Mouse (Mus musculus): ENCODE measurements around the gene Glis3. TPM values are rescaled to one million over a fixed set of nuclear protein-coding genes. Genes with fewer than 3 reads are reported as not detected.

Glis3 gene
- polyA plus RNA-seq, 1 experiment from 2014 or later: 0.13 TPM

- no peak overlapping the region for H3K4me2 ChIP-seq
- H3K4me3 ChIP-seq (replicated peaks): no peak overlapping the region
- H3K36me3 ChIP-seq: no peaks in the 10 kb centered on the region
- H3K27ac ChIP-seq: no peak overlapping the region
- ATAC-seq (ENCODE audit: low read depth): no peak
- WGBS (ENCODE audit: insufficient replicate concordance): 64% methylated on average over 6 of the region's 6 CpGs
- no peak for DNase-seq
- H3K9me3 ChIP-seq (replicated peaks): no peaks in the 10 kb centered on the region
- no peak overlapping the region for H3K9ac ChIP-seq
- no peaks in the 10 kb centered on the region for H3K4me1 ChIP-seq (replicated peaks)
- no peaks in the 10 kb centered on the region for H3K27me3 ChIP-seq
Observed at GRCm38 (mm10) chr19:28225651-28226050, 454.2 kb downstream of the Glis3 start.

- H3K9me3 ChIP-seq (replicated peaks): no peaks in the 10 kb centered on the region; the same call in 1 of the 2 replicates
- ATAC-seq (ENCODE audit: low read depth): no peak
- H3K4me1 ChIP-seq (replicated peaks): no peaks in the 10 kb centered on the region
- H3K36me3 ChIP-seq: no peaks in the 10 kb centered on the region
- 66% methylated on average over 4 of the region's 4 CpGs for WGBS (ENCODE audit: insufficient replicate concordance)
- DNase-seq: no peak
- no peak overlapping the region for H3K4me2 ChIP-seq
- H3K27me3 ChIP-seq: no peaks in the 10 kb centered on the region
- H3K9ac ChIP-seq: no peak overlapping the region
- H3K4me3 ChIP-seq (replicated peaks): no peak overlapping the region
- no peak overlapping the region for H3K27ac ChIP-seq
Observed at GRCm38 (mm10) chr19:28211630-28212029, 468.2 kb downstream of the Glis3 start.

Other genes with a start within 250 kb of the Glis3 start
- 0.07 TPM in 2 replicates for gene Slc1a1, start 155.0 kb upstream of the Glis3 start, polyA plus RNA-seq (2015; fragmentation: Nextera tagmentation; extraction: Ambion mirVana)

Measured in liver, embryonic 13.5 days (tissue).